Mouse (Mus musculus) G1E (cell line): ENCODE data around the gene Afap1l2. TPM values are rescaled to one million over a fixed set of nuclear protein-coding genes. Genes with fewer than 3 reads are reported as not detected.

Experiments
- ATAC-seq: 2 replicates; pipeline ENCODE4 v1.8.0; 2016; ENCODE audit warnings: mild to moderate bottlenecking; ENCODE audit not compliant: insufficient number of reproducible peaks, poor library complexity, low FRiP score, severe bottlenecking; ENCODE audit errors: extremely low read depth
- DNase-seq: peaks from one replicate; pipeline ENCODE4 v3.0.0; 2012; ENCODE audit warnings: low spot score
- H3K27me3 ChIP-seq: 2 replicates; pipeline ENCODE4 v1.6.1; 2012; ENCODE audit warnings: mild to moderate bottlenecking, low read length, inconsistent platforms; ENCODE audit not compliant: insufficient read depth
- H3K36me3 ChIP-seq: replicated peaks from 2 replicates; pipeline ENCODE3; 2012; ENCODE audit warnings: mild to moderate bottlenecking, inconsistent platforms
- H3K4me1 ChIP-seq: 2 replicates; pipeline ENCODE4 v1.6.1; 2012; ENCODE audit warnings: low read depth, low read length, inconsistent platforms, mixed read lengths; ENCODE audit not compliant: insufficient read depth
- H3K4me3 ChIP-seq: 2 replicates; pipeline ENCODE4 v1.5.1; 2012; ENCODE audit warnings: low read depth, mild to moderate bottlenecking, inconsistent platforms, low read length, moderate library complexity, mixed read lengths
- H3K9me3 ChIP-seq: replicated peaks from 2 replicates; pipeline ENCODE4 v1.6.1; 2012; ENCODE audit warnings: inconsistent platforms
- CTCF ChIP-seq: IDR thresholded peaks from 2 replicates; pipeline ENCODE4 v1.5.1; 2012; ENCODE audit warnings: low read depth, low read length, inconsistent platforms, mixed read lengths
- GATA1 ChIP-seq: IDR thresholded peaks from 2 replicates; pipeline ENCODE4 v1.6.1; 2012; ENCODE audit warnings: borderline replicate concordance, low read length, inconsistent platforms, mixed read lengths
- GATA2 ChIP-seq: IDR thresholded peaks from 2 replicates; pipeline ENCODE4 v1.6.1; 2012; ENCODE audit warnings: low read depth, low read length, inconsistent platforms, borderline replicate concordance
- POLR2AphosphoS5 ChIP-seq: IDR thresholded peaks from 2 replicates; pipeline ENCODE4 v1.6.1; 2012; ENCODE audit warnings: low read depth, low read length, inconsistent platforms; ENCODE audit not compliant: insufficient replicate concordance
- TAL1 ChIP-seq: conservative IDR thresholded peaks from 2 replicates; pipeline ENCODE4 v1.6.1; 2012; ENCODE audit warnings: low read depth, low read length, inconsistent platforms, mixed read lengths
- polyA plus RNA-seq: library from polyadenylated mRNA; stranded (reverse); fragments of >175 nt; gene quantifications from 2 replicates; pipeline ENCODE4 v1.2.3, GENCODE M21; 2012
- total RNA-seq, 2 experiments: library from RNA; stranded (forward) in 1 of 2; stranded (reverse) in 1 of 2; fragments of 200-1000 nt in 1 of 2; fragments of >200 nt in 1 of 2; fragmentation: Nextera tagmentation in 1 of 2; gene quantifications; 2 replicates each; pipeline ENCODE4 v1.2.3; 2014 to 2017

Gene Afap1l2
- total and polyA plus RNA-seq, 3 experiments, result 0.11 TPM; not detected in 2

GRCm38 (mm10) chr19:57026501-57026900, 18.5 kb upstream of the Afap1l2 start:
- Histone ChIP-seq H3K4me3 (no peak overlapping the region), H3K9me3 (peaks cover 5% of the 10 kb centered on the region), H3K4me1 (no peaks in the 10 kb centered on the region), H3K36me3 (no peaks in the 10 kb centered on the region), H3K27me3 (no peaks in the 10 kb centered on the region)
- no peak for TF ChIP-seq GATA2
- no peak for TF ChIP-seq TAL1
- TF ChIP-seq CTCF, result no peak
- no peak for TF ChIP-seq GATA1
- no peak for TF ChIP-seq POLR2AphosphoS5
- ATAC-seq (no peak), DNase-seq (no peak)

GRCm38 (mm10) chr19:57017785-57018179, 9.8 kb upstream of the Afap1l2 start:
- no peaks in the 10 kb centered on the region for H3K27me3 ChIP-seq
- no peak for DNase-seq
- H3K4me1 ChIP-seq, result no peaks in the 10 kb centered on the region
- H3K9me3 ChIP-seq, result no peaks in the 10 kb centered on the region
- TF ChIP-seq TAL1, result no peak
- H3K36me3 ChIP-seq, result no peaks in the 10 kb centered on the region
- ATAC-seq, result no peak
- H3K4me3 ChIP-seq, result no peak overlapping the region

GRCm38 (mm10) chr19:57016995-57017784, 9.2 kb upstream of the Afap1l2 start:
- TF ChIP-seq TAL1 (no peak), GATA2 (no peak), POLR2AphosphoS5 (no peak)
- H3K27me3 ChIP-seq, result no peaks in the 10 kb centered on the region
- no peaks in the 10 kb centered on the region for H3K9me3 ChIP-seq
- no peaks in the 10 kb centered on the region for H3K36me3 ChIP-seq
- H3K4me1 ChIP-seq, result no peaks in the 10 kb centered on the region
- DNase-seq, result no peak
- no peak overlapping the region for H3K4me3 ChIP-seq
- ATAC-seq, result no peak

- no peak overlapping the region for H3K4me3 ChIP-seq
- H3K4me1 ChIP-seq, result no peaks in the 10 kb centered on the region
- no peak for ATAC-seq
- no peaks in the 10 kb centered on the region for H3K27me3 ChIP-seq
- DNase-seq, result no peak
- TF ChIP-seq CTCF (no peak), GATA2 (no peak), GATA1 (no peak), POLR2AphosphoS5 (no peak), TAL1 (no peak)
- no peaks in the 10 kb centered on the region for H3K9me3 ChIP-seq
- H3K36me3 ChIP-seq, result no peaks in the 10 kb centered on the region
Measured at GRCm38 (mm10) chr19:57014808-57015207, 6.8 kb upstream of the Afap1l2 start.

GRCm38 (mm10) chr19:57013271-57013677, 5.2 kb upstream of the Afap1l2 start:
- TF ChIP-seq POLR2AphosphoS5 (no peak), GATA2 (no peak), GATA1 (no peak), TAL1 (no peak), CTCF (no peak)
- Histone ChIP-seq H3K27me3 (no peaks in the 10 kb centered on the region), H3K36me3 (no peaks in the 10 kb centered on the region), H3K4me1 (no peaks in the 10 kb centered on the region), H3K4me3 (no peak overlapping the region), H3K9me3 (no peaks in the 10 kb centered on the region)
- ATAC-seq (no peak), DNase-seq (no peak)

GRCm38 (mm10) chr19:57012068-57012467, 4.0 kb upstream of the Afap1l2 start:
- no peak for DNase-seq
- Histone ChIP-seq H3K9me3 (peaks cover 6% of the 10 kb centered on the region; the same call in 1 of the 2 replicates), H3K36me3 (no peaks in the 10 kb centered on the region), H3K4me1 (no peaks in the 10 kb centered on the region), H3K27me3 (no peaks in the 10 kb centered on the region), H3K4me3 (no peak overlapping the region)
- no peak for TF ChIP-seq GATA1
- no peak for TF ChIP-seq TAL1
- no peak for TF ChIP-seq POLR2AphosphoS5
- no peak for TF ChIP-seq CTCF
- no peak for TF ChIP-seq GATA2
- ATAC-seq, result no peak
